In the genomic region with DNA sequence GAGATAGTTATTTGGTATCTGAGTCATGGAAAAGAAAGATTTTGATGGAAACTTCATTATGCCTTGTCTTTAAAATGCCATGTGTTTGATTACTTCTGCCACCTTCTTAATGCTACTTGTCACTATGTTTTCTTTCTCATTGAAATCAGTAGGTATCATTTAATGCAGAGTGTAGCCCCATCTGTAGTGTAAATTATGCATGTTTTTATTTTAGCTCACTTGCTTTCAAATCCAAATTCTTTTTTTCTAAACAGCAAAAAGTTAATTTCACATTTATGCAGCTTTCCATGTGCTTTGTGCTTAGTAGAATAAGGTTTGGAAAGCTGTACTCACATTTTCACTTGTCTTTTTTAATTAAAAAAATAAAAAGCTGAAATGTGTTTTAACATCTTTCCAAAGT, we compare ENCODE assay signal across 16 mouse cellular contexts.
"Had no signal": no experiment of that assay in that cellular context is flagged by ENCODE, and none has a peak within 500 bp of the region (broad histone marks: within the 10 kb centered on the region; RNA-seq: fewer than 3 reads in every experiment).

No protein-coding gene starts in this region.

- H3K9ac ChIP-seq: lung, embryonic 14.5 days; midbrain, embryonic 13.5 days; midbrain, embryonic 15.5 days; neural tube, embryonic 12.5 days; stomach, embryonic 15.5 days had no signal

- H3K27ac ChIP-seq: macrophage; midbrain, embryonic 13.5 days; midbrain, embryonic 15.5 days; neural tube, embryonic 12.5 days; stomach, embryonic 15.5 days; stomach, postnatal 0 days had no signal

- H3K36me3 ChIP-seq: midbrain, embryonic 13.5 days; midbrain, embryonic 15.5 days; neural tube, embryonic 12.5 days; stomach, embryonic 15.5 days had no signal

- H3K4me3 ChIP-seq: megakaryocyte, embryonic 14.5 days; midbrain, embryonic 13.5 days; midbrain, embryonic 15.5 days; neural tube, embryonic 12.5 days; stomach, embryonic 15.5 days had no signal

- H3K27me3 ChIP-seq: megakaryocyte, embryonic 14.5 days; midbrain, embryonic 13.5 days; midbrain, embryonic 15.5 days; neural tube, embryonic 12.5 days; stomach, embryonic 15.5 days had no signal

- ATAC-seq: midbrain, embryonic 13.5 days; midbrain, embryonic 15.5 days had no signal

- H3K9me3 ChIP-seq: megakaryocyte, embryonic 14.5 days; midbrain, embryonic 13.5 days; midbrain, embryonic 15.5 days; neural tube, embryonic 12.5 days; stomach, embryonic 15.5 days had no signal

- H3K4me2 ChIP-seq: lung, embryonic 14.5 days; midbrain, embryonic 11.5 days; midbrain, embryonic 13.5 days; midbrain, embryonic 15.5 days; neural tube, embryonic 12.5 days; stomach, embryonic 15.5 days had no signal

- H3K4me1 ChIP-seq: megakaryocyte, embryonic 14.5 days; midbrain, embryonic 13.5 days; midbrain, embryonic 15.5 days; neural tube, embryonic 12.5 days; stomach, embryonic 15.5 days had no signal

- DNase-seq: lung, adult 18-20 months; lung, embryonic 14.5 days; lung, postnatal 14 days; lung, postnatal 36 days; right cerebral cortex, postnatal 14 days; thymus, adult 18-20 months; thymus, postnatal 14 days; thymus, postnatal 36 days had no signal
